Mouse (Mus musculus): Measurements from ENCODE around the gene Qrich1.

GRCm38 (mm10) chr9:108479241-108479640 is 37.4 kb upstream of the Qrich1 start:
- TF ChIP-seq CTCF (IDR thresholded peaks at IDR 0.05; ENCODE audit: low read depth, low read length) (no peak), POLR2A (IDR thresholded peaks at IDR 0.05; ENCODE audit: extremely low read depth, insufficient read depth, low read length) (no peak)
